Mouse (Mus musculus): ENCODE measurements around the gene Hoxc6.

Hoxc6 gene

DNA sequence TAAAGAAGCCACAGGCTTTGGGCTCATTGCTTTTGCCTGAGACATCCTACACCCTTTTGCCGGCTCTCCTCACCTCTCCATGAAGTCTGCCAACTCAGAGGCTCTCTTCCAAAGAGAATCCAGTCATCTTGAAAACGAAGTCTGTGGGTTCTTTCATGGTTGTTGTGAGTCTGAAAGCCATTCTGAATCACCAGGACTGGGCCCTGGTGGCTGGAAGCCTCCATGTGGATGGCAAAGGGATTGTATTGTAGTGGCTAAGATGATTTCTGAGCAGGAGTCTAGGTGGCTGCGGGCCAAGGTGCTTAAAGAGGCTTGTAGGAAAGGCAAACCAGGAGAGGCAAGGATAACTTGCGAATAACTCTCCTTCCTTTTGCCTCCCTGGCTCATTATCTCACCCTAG lies 4.1 kb downstream of the Hoxc6 start:
- in situ Hi-C loops (cut with MboI; ENCODE audit: low pct_unique_long_range_greater_than_20kb in 1 of 2, low sequenced_read_pairs in 2 of 2, unreplicated experiment in 1 of 2) = loop anchor here in 1 of 2 experiments (25.0 kb wide), 1 partner anchor 310 kb away; the partner anchor contains the start of gene Gpr84

DNA sequence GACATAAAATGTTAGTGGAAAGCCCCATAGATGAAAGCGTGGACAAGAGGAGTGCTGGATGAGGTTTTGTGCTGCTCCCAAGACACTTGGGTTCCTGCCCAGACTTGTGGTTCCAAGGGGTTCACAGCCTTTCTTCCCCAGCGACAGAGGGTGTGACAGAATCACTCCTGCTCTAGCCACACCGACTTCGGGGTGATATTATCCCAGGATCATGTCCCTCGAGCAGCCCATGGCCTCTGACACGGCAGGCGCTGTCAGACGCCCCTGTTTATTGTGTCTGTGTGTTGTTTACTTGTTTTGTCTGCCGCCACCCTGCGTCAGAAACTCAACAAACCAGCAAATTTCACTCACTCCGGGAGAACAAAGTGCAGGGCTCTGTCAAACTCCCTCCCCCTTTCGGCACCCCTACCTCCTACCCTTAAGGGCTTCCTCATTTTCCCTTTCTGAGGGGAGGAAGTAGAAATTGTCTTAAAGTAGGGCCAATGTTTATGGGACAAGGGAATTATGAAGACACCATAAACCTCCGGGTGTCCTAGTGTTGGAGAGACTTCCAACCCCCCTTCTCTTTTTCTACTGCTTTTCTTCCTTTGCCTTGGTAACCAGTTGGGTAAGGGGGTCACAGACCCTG lies 4.9 kb downstream of the Hoxc6 start:
- in situ Hi-C loops (cut with MboI; ENCODE audit: low pct_unique_long_range_greater_than_20kb in 1 of 2, low sequenced_read_pairs in 2 of 2, unreplicated experiment in 1 of 2) = loop anchor here in 1 of 2 experiments (25.0 kb wide), 1 partner anchor 309 kb away; the partner anchor contains the start of gene Gpr84

GRCm38 (mm10) chr15:103005308-103005707 lies 7.3 kb downstream of the Hoxc6 start:
- in situ Hi-C loops (cut with MboI; ENCODE audit: low pct_unique_long_range_greater_than_20kb in 1 of 2, low sequenced_read_pairs in 2 of 2, unreplicated experiment in 1 of 2) = loop anchor here in 1 of 2 experiments (25.0 kb wide), 1 partner anchor 307 kb away; the partner anchor contains the start of gene Gpr84

GRCm38 (mm10) chr15:103005797-103006196 lies 7.7 kb downstream of the Hoxc6 start:
- in situ Hi-C loops (cut with MboI; ENCODE audit: low pct_unique_long_range_greater_than_20kb in 1 of 2, low sequenced_read_pairs in 2 of 2, unreplicated experiment in 1 of 2) = loop anchor here in 1 of 2 experiments (25.0 kb wide), 1 partner anchor 307 kb away; the partner anchor contains the start of gene Gpr84

GRCm38 (mm10) chr15:103006326-103006725 lies 8.3 kb downstream of the Hoxc6 start:
- in situ Hi-C loops (cut with MboI; ENCODE audit: low pct_unique_long_range_greater_than_20kb in 1 of 2, low sequenced_read_pairs in 2 of 2, unreplicated experiment in 1 of 2) = loop anchor here in 1 of 2 experiments (25.0 kb wide), 1 partner anchor 306 kb away; the partner anchor contains the start of gene Gpr84

DNA sequence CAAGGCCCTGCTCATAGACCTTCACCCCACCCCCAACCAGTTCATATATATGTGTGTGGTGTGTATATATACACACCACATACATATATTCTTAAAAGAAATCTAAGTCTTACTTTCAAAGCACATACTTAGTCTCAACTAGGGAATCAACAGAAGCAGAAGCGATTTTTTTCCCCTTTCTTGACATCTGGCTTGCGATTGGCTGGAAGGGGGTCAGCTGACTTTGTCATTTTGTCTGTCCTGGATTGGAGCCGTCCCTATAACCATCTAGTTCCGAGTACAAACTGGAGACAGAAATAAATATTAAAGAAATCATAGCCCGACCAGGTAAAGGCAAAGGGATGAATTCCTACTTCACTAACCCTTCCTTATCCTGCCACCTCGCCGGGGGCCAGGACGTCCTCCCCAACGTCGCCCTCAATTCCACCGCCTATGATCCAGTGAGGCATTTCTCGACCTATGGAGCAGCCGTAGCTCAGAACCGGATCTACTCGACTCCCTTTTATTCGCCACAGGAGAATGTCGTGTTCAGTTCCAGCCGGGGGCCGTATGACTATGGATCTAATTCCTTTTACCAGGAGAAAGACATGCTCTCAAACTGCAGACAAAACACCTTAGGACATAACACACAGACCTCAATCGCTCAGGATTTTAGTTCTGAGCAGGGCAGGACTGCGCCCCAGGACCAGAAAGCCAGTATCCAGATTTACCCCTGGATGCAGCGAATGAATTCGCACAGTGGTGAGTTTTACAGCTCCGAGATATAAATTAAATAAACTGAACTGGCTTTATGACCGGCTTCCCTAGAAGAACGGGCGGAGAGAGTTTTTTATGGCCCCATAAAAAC lies 11.4 kb downstream of the Hoxc6 start:
- in situ Hi-C loops (cut with MboI; ENCODE audit: low pct_unique_long_range_greater_than_20kb in 1 of 2, low sequenced_read_pairs in 2 of 2, unreplicated experiment in 1 of 2) = loop anchor here (10.0 to 25.0 kb wide), 3 partner anchors 55 to 303 kb away; partner anchors contain the start of genes Gpr84 (in 1 of the 2) and Hoxc11 (in 1 of the 2)

- in situ Hi-C loops (cut with MboI; ENCODE audit: low pct_unique_long_range_greater_than_20kb in 1 of 2, low sequenced_read_pairs in 2 of 2, unreplicated experiment in 1 of 2) = loop anchor here (10.0 to 25.0 kb wide), 3 partner anchors 55 to 302 kb away; partner anchors contain the start of genes Gpr84 (in 1 of the 2) and Hoxc11 (in 1 of the 2)
Measured at GRCm38 (mm10) chr15:103010112-103010846, 12.2 kb downstream of the Hoxc6 start.

DNA sequence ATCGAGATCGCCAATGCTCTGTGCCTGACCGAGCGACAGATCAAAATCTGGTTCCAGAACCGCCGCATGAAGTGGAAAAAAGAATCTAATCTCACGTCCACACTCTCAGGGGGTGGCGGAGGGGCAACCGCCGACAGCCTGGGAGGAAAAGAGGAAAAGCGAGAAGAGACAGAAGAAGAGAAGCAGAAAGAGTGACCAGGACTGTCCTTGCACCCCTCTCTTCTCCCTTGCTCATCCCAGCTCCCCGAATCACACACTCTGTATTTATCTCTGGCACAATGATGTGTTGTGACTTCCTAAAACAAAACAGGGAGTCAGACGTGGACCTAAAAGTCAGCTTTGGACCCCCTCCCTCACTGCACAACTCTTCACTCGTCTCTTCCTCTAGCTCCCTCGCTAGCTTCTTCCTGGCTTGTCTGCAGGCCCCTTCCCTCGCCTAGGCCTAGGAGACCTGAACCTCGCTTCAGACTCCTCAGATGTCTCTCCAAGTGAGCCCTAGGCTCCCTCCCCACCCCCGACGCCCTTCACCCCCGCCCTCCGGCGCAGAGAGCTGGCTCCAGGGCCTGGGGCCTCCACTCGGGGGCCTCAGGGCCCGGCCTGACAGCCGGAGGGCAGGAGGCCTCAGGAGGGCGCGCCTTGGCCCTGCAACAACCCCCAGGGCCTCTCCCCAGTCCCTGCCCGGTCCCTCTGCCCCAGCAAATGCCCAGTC lies 12.9 kb downstream of the Hoxc6 start:
- in situ Hi-C loops (cut with MboI; ENCODE audit: low pct_unique_long_range_greater_than_20kb in 1 of 2, low sequenced_read_pairs in 2 of 2, unreplicated experiment in 1 of 2) = loop anchor here (10.0 to 25.0 kb wide), 3 partner anchors 56 to 301 kb away; partner anchors contain the start of genes Gpr84 (in 1 of the 2) and Hoxc11 (in 1 of the 2)

GRCm38 (mm10) chr15:103011928-103012486 lies 13.9 kb downstream of the Hoxc6 start:
- in situ Hi-C loops (cut with MboI; ENCODE audit: low pct_unique_long_range_greater_than_20kb in 1 of 2, low sequenced_read_pairs in 2 of 2, unreplicated experiment in 1 of 2) = loop anchor here (10.0 to 25.0 kb wide), 3 partner anchors 57 to 300 kb away; partner anchors contain the start of genes Gpr84 (in 1 of the 2) and Hoxc11 (in 1 of the 2)

DNA sequence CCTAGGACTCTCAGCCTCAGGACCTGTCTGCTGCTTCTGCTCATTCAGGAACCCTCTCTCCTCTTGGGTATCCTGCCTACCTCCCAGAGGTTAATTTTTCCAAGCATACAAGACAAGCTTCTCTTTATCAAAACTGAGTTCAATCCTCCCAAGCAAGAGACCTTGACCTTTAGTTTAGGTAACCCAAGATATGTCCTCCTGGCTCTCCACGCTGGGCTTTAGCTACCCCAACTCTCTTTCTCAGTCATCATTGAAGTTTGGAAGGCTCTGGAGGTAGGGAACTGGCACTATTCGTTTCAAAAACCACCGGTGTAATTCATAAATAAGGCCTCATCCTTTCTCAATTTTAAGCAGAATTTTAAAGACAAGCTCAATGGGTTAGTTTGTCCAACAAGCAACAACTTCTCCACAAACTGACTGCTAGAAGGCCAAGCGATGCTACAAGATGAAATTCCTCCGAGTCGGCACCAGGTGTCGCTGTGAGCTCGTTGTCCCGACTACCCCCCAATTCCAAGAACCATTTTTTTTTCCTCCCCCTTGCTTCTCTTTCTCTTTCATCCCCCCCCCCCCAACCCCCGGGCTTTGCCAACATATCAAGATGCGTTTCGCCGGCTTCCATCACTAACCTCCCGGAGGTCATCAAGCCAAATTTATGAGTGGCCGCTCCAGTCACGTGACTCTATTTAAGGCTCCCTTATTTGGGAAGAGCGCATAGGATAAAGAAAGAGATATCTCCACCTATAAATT lies 15.4 kb downstream of the Hoxc6 start:
- in situ Hi-C loops (cut with MboI; ENCODE audit: low pct_unique_long_range_greater_than_20kb in 1 of 2, low sequenced_read_pairs in 2 of 2, unreplicated experiment in 1 of 2) = loop anchor here (10.0 to 25.0 kb wide), 3 partner anchors 59 to 299 kb away; partner anchors contain the start of genes Gpr84 (in 1 of the 2) and Hoxc11 (in 1 of the 2)

DNA sequence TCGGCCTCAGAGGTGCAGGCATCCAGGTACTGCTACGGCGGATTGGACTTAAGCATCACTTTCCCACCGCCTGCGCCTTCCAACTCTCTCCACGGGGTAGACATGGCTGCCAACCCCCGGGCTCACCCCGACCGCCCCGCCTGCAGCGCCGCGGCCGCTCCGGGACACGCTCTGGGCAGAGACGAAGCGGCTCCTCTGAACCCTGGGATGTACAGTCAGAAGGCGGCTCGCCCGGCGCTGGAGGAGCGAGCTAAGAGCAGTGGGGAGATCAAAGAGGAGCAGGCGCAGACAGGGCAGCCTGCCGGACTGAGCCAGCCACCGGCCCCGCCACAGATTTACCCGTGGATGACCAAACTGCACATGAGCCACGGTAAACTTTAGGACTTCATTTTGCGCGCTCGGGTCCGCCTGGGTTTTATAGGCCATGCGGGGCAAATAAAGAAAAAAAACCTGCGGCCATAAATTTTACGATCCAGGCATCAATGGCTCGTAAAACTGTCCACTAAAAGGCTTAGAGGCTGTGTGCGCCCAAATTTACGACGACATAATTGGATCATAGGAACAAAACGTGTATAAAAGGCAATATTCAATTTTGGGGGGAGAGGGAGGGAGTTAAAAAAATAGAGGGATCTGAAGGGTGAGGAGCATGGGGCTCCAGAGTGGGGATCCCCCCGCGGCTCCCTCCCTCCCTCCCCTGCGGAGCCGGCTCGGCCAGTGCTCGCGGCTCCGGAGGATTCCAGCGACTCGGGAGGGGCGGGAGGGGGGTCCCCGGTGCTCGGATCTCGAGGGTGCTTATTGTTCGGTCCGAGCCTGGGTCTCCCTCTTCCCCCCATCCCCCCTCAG lies 16.3 kb downstream of the Hoxc6 start:
- in situ Hi-C loops (cut with MboI; ENCODE audit: low pct_unique_long_range_greater_than_20kb in 1 of 2, low sequenced_read_pairs in 2 of 2, unreplicated experiment in 1 of 2) = loop anchor here (10.0 to 25.0 kb wide), 3 partner anchors 60 to 298 kb away; partner anchors contain the start of genes Gpr84 (in 1 of the 2) and Hoxc11 (in 1 of the 2)

- in situ Hi-C loops (cut with MboI; ENCODE audit: low pct_unique_long_range_greater_than_20kb in 1 of 2, low sequenced_read_pairs in 2 of 2, unreplicated experiment in 1 of 2) = loop anchor here (10.0 to 25.0 kb wide), 3 partner anchors 60 to 297 kb away; partner anchors contain the start of genes Gpr84 (in 1 of the 2) and Hoxc11 (in 1 of the 2)
Measured at GRCm38 (mm10) chr15:103015009-103015399, 16.9 kb downstream of the Hoxc6 start.

GRCm38 (mm10) chr15:103015406-103016166 lies 17.5 kb downstream of the Hoxc6 start:
- in situ Hi-C loops (cut with MboI; ENCODE audit: low pct_unique_long_range_greater_than_20kb in 1 of 2, low sequenced_read_pairs in 2 of 2, unreplicated experiment in 1 of 2) = loop anchor here (10.0 to 25.0 kb wide), 3 partner anchors 61 to 297 kb away; partner anchors contain the start of genes Gpr84 (in 1 of the 2) and Hoxc11 (in 1 of the 2)

DNA sequence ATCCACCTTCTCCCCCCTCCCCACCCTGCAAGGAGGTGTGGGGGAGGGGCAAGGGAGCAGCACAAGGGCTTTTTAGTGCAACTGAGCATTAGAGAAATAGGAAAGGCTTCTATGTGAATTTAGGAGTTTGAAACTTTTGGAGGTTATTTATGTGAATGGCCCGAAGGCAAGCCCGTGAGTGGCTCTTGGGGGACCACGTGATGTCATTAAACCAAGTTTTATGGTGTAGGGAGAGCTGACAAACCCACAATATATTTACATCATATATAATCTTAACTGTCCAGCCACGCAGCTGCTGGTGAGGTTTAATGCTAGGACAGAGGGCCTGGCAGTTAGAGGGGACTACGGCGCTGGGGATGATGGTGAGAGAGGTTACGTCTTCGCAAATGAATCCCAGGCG lies 20.6 kb downstream of the Hoxc6 start, which contains the start of gene Hoxc4:
TSS of gene Hoxc4 (plus strand) at position 299 of the 400 bp plus-strand sequence.
- in situ Hi-C loops (cut with MboI; ENCODE audit: low pct_unique_long_range_greater_than_20kb in 1 of 2, low sequenced_read_pairs in 2 of 2, unreplicated experiment in 1 of 2) = loop anchor here (10.0 to 25.0 kb wide), 3 partner anchors 64 to 294 kb away; partner anchors contain the start of genes Gpr84 (in 1 of the 2) and Hoxc11 (in 1 of the 2)

Measured in mouse embryonic stem cell (cell line).